Mouse (Mus musculus) embryonic fibroblast, embryonic 13.5 days (primary cell): ENCODE results near the gene Uchl5.

ENCODE experiments used
- CTCF ChIP-seq: IDR thresholded peaks from 2 replicates; pipeline ENCODE4 v1.5.1; 2011; ENCODE audit warnings: mild to moderate bottlenecking, control low read depth, low read length, moderate library complexity, borderline replicate concordance; ENCODE audit not compliant: insufficient read depth
- POLR2A ChIP-seq: IDR thresholded peaks from 2 replicates; pipeline ENCODE4 v1.6.1; 2011; ENCODE audit warnings: low read depth, mild to moderate bottlenecking, control low read depth, low read length, moderate library complexity

GRCm38 (mm10) chr1:143836363-143837182, 59.5 kb downstream of the Uchl5 start:
- TF ChIP-seq CTCF (no peak), POLR2A (no peak)
